Mouse (Mus musculus) erythroblast, embryonic 14.5 days (primary cell): ENCODE results near the gene Gm45213. TPM values are rescaled to one million over a fixed set of nuclear protein-coding genes. Genes with fewer than 3 reads are reported as not detected.

Source experiments
- H3K27me3 ChIP-seq: 2 replicates; pipeline ENCODE4 v1.6.1; 2012; ENCODE audit warnings: inconsistent platforms; ENCODE audit not compliant: control insufficient read depth
- H3K36me3 ChIP-seq: 2 replicates; pipeline ENCODE4 v1.6.1; 2012; ENCODE audit warnings: mild to moderate bottlenecking, inconsistent platforms; ENCODE audit not compliant: control insufficient read depth
- H3K4me1 ChIP-seq: 2 replicates; pipeline ENCODE4 v1.6.1; 2012; ENCODE audit warnings: inconsistent platforms; ENCODE audit not compliant: control insufficient read depth
- H3K4me3 ChIP-seq: replicated peaks from 2 replicates; pipeline ENCODE3; 2012; ENCODE audit warnings: moderate library complexity, mild to moderate bottlenecking, inconsistent platforms
- H3K9me3 ChIP-seq: 2 replicates; pipeline ENCODE4 v1.6.1; 2012; ENCODE audit warnings: low read length, inconsistent platforms, mixed read lengths; ENCODE audit not compliant: control insufficient read depth
- GATA1 ChIP-seq: IDR thresholded peaks from 2 replicates; pipeline ENCODE4 v1.6.1; 2012; ENCODE audit warnings: low read length, inconsistent platforms, mixed read lengths
- TAL1 ChIP-seq: IDR thresholded peaks from 3 replicates; pipeline ENCODE4 v1.6.1; 2012; ENCODE audit warnings: low read length, inconsistent platforms, mixed read lengths
- polyA plus RNA-seq: library from polyadenylated mRNA; stranded (reverse); fragments of >175 nt; gene quantifications from 2 replicates; pipeline ENCODE4 v1.2.3, GENCODE M21; 2012

Gm45213 gene
- polyA plus RNA-seq, 1 experiment, result not detected

DNA sequence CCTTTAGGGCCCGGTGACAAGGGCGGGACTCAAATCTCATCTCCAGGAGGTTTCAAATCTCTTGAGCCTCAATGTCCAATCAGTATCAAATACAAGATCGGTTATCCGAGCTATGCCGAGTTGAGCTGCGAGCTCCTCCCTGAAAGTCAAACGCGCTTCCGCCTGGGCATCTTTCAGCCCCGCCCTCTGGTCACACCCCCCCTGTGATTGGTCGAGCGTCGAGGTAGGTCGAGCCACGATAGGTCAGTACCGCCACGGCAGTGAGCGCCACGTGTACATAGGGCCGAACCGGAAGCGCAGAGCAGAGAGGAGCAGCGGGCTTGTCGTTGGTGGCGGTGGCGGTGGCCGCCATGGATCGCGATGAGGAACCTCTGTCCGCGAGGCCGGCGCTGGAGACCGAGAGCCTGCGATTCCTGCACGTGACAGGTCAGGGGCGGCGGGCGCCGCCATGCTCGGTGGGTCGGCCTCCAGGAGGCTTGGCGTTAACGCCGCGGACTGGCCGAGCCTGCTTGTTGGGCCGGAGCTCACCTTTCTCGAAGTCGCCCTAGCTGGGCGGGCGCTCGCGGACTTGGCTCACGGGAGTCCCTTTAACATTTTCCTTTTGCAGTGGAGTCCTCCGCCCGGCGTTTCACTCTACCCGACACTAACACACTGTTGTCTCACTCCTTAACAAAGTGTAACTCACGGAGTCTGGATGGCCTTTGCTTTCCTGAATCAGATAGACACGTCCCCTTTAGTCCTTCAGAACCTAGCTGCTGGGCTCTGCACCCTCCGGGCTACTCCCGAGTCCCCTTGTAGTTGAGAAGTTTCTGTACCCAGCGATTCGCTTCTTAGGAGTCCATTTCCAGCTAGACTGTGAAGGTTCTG, 36.2 kb downstream of the Gm45213 start, which contains the start of gene Selenos:
Gene Selenos (plus strand): TSS at position 286 of the 867 bp plus-strand sequence.
- H3K9me3 ChIP-seq, result no peaks in the 10 kb centered on the region
- H3K4me3 ChIP-seq, result peak within 1 kb of the TSS; percentile 71
- no peaks in the 10 kb centered on the region for H3K27me3 ChIP-seq
- H3K4me1 ChIP-seq, result peaks cover 26% of the 10 kb centered on the region
- TF ChIP-seq GATA1 (no peak), TAL1 (no peak)
- peaks cover 55% of the 10 kb centered on the region for H3K36me3 ChIP-seq

DNA sequence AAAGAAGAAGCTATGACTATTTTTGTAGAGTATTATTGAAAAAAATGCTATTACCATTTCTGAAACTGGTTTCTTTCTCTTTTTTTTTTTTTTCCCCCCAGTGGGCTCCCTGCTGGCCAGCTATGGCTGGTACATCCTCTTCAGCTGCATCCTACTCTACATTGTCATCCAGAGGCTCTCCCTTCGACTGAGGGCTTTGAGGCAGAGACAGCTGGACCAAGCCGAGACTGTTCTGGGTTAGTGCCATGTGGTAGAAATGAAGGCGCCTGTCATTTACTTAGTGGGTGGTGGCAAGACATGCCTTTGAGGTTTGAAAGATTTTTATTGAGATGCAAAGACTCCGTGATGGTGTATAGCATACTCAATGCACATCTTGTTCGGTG, 36.8 kb downstream of the Gm45213 start:
- peak overlapping the region; percentile 71 for H3K4me3 ChIP-seq
- TF ChIP-seq TAL1 (no peak), GATA1 (no peak)
- H3K9me3 ChIP-seq, result no peaks in the 10 kb centered on the region
- peaks cover 55% of the 10 kb centered on the region for H3K36me3 ChIP-seq
- H3K27me3 ChIP-seq, result no peaks in the 10 kb centered on the region
- H3K4me1 ChIP-seq, result peaks cover 26% of the 10 kb centered on the region

DNA sequence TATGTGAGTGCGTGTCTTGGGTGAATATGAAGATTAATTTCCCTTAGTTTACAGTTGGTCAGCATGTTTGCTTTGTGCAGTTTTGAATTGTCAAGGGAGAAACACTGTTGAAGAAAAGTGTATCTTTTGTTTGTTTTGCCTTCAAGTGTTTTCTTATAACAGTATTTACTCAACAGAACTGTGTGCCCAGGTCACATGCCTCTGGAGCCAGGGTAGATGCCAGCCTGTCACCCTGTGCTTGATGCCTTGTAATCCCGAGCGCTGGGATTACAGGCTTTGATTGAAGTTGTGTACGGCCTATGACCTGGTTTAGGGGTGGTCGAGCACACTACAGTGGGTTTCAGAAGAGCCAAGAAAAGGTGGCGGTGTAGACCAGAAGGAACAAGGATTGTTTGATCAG, 40.4 kb downstream of the Gm45213 start:
- H3K36me3 ChIP-seq, result peaks cover 63% of the 10 kb centered on the region
- H3K27me3 ChIP-seq, result no peaks in the 10 kb centered on the region
- no peak overlapping the region for H3K4me3 ChIP-seq
- no peak for TF ChIP-seq TAL1
- no peak for TF ChIP-seq GATA1
- peaks cover 22% of the 10 kb centered on the region for H3K4me1 ChIP-seq
- no peaks in the 10 kb centered on the region for H3K9me3 ChIP-seq

DNA sequence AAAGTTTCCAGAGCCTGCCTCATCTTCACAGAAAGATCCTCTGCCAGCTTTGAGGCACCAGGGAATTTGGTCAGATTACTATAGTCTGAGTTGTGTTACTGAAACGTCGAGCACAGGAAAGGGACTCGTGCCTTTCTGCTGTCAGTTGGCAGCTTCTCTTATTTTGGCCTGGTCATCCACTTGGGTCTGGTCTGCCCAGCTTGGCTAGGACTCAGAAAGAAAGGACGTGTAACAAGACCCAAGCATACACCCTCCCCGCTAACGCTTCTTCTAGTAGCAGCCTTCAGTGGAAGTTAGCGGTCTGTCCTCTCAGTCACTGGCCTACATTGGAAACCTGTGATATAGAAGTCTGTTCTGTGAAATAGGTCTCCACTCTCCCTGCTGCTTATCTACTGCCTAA, 41.1 kb downstream of the Gm45213 start:
- no peak overlapping the region for H3K4me3 ChIP-seq
- peaks cover 16% of the 10 kb centered on the region for H3K4me1 ChIP-seq
- no peaks in the 10 kb centered on the region for H3K27me3 ChIP-seq
- no peak for TF ChIP-seq TAL1
- no peak for TF ChIP-seq GATA1
- peaks cover 69% of the 10 kb centered on the region for H3K36me3 ChIP-seq
- H3K9me3 ChIP-seq, result no peaks in the 10 kb centered on the region

DNA sequence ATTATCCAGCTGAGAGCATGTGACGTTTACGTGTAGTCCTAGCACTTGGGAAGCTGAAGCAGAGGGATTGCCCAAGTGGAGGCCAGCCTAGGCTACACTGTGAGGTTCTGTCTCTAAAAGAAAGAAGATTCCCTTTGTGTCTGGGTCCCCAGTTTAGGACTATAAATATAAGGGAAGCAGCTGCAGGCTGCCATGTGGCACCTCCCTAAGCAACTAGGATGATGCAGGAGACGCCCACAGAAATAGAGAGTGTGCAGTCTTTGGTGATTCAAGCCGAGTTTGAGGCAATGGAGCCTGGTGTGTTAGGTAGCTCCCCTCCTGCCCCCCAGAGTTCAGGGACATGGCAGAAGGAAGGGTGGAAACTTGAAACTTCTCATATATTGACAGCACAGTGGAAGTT, 44.2 kb downstream of the Gm45213 start:
- Histone ChIP-seq H3K4me1 (no peaks in the 10 kb centered on the region), H3K4me3 (no peak overlapping the region), H3K27me3 (no peaks in the 10 kb centered on the region), H3K36me3 (peaks cover 83% of the 10 kb centered on the region), H3K9me3 (no peaks in the 10 kb centered on the region)
- TF ChIP-seq TAL1 (no peak), GATA1 (no peak)

DNA sequence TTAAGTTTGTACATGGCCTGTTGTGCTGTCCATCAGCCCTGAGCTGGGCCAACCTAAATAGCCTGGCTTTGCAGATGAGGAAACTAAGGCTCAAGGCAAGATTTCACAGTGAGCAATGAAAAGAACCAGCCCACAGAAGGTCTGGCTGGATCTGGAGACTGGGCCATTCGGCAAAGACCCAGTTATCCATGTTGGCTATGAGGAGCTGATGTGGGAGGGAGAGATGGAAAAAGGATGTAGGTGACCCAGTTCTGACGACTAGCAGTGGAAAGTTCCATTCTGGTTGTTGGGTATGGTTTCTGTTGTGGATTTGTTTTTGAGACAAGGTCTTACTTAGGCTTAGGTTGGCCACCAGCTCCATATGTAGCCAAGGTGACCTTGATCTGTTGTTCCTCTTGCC, 44.7 kb downstream of the Gm45213 start:
- H3K4me1 ChIP-seq, result no peaks in the 10 kb centered on the region
- no peaks in the 10 kb centered on the region for H3K9me3 ChIP-seq
- H3K27me3 ChIP-seq, result no peaks in the 10 kb centered on the region
- H3K36me3 ChIP-seq, result peaks cover 80% of the 10 kb centered on the region
- no peak overlapping the region for H3K4me3 ChIP-seq
- TF ChIP-seq TAL1, result no peak
- TF ChIP-seq GATA1, result no peak

DNA sequence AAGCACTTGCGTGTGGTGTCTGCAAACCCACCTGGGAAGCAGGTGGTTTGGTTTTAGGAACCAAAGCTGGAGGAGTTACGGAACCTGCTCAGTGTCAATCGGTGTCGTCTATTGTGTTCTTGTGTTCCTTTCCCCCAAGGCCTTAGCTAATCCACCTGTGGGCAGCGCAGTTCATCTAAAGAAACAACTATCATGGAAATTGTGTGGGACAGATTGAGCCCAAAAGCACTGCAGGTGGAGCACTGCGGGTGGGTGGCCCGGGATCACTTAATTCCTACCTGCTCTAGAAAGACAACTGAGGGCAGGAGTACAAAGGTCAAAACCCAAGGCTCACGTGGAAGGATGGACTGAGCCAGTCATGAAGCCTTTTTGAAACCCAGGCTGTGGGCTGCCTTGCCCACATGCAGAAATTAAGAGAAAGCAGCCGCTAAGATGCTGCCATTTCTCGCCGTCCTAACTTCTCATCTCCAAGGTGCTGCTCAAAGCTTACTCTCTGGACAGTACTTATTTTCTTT, 47.3 kb downstream of the Gm45213 start:
- Histone ChIP-seq H3K36me3 (peaks cover 56% of the 10 kb centered on the region), H3K9me3 (no peaks in the 10 kb centered on the region)
- TF ChIP-seq GATA1 (no peak), TAL1 (no peak)

DNA sequence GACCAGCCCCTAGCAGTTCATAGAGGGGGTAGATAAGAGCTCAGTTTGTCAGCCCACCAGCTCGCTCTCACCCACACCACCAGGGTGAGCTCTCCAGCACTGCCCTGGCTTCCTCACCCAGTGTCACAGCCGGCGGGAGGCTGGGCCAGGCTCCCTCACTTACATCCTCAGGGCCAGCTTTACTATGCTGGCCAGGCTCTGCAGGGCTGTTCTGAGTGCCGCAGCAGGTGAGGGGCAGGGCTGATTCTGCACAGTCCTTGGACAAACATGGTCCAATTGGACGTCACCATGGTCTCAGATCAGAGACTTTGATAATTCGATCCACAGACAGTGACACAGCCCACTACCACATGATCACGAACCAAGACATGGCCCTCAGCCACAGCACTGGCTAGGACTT, 48.2 kb downstream of the Gm45213 start:
- no peaks in the 10 kb centered on the region for H3K9me3 ChIP-seq
- no peaks in the 10 kb centered on the region for H3K27me3 ChIP-seq
- peaks cover 50% of the 10 kb centered on the region for H3K36me3 ChIP-seq
- TF ChIP-seq GATA1 (no peak), TAL1 (no peak)
- H3K4me3 ChIP-seq, result no peak overlapping the region
- no peaks in the 10 kb centered on the region for H3K4me1 ChIP-seq

More for the DNA sequence above, 47.3 kb downstream of the Gm45213 start:
- no peaks in the 10 kb centered on the region for H3K27me3 ChIP-seq
- no peaks in the 10 kb centered on the region for H3K4me1 ChIP-seq
- H3K4me3 ChIP-seq, result no peak overlapping the region

DNA sequence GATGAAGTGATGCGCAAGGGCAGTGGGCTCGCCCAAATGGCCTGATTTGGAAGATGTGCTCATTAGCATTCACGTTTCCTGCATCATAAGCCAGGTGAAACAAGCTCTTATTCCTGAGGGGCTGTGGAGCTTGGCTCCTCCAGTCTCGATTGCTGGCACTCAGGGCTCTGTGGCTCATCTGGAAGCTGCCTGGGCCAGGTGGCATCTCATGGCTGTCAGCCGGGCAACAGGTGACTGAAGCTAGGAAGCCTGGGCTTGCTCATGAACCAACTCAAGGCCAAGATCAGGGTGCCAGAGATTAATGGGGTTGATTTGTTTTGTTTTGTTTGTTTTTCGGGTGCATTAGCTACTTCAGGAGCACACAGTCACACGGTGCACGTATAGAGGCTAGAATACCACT, 49.3 kb downstream of the Gm45213 start:
- Histone ChIP-seq H3K27me3 (no peaks in the 10 kb centered on the region), H3K4me3 (no peak overlapping the region), H3K36me3 (peaks cover 39% of the 10 kb centered on the region), H3K9me3 (no peaks in the 10 kb centered on the region), H3K4me1 (no peaks in the 10 kb centered on the region)
- TF ChIP-seq GATA1 (no peak), TAL1 (no peak)
